Mouse (Mus musculus): ENCODE data around the gene Zfp217.

- TF ChIP-seq CTCF (IDR thresholded peaks at IDR 0.05; ENCODE audit: borderline replicate concordance, control insufficient read depth, extremely low read depth, insufficient read depth, low read length, poor library complexity), result no peak
- TF ChIP-seq POLR2A (IDR thresholded peaks at IDR 0.05; ENCODE audit: control insufficient read depth, extremely low read depth, insufficient read depth, low read length, poor library complexity), result no peak
Measured at GRCm38 (mm10) chr2:170188721-170189120, 40.8 kb upstream of the Zfp217 start.
